Mouse (Mus musculus): ENCODE measurements at regions not wholly inside any gene's neighbourhood (a gene's known extent, or its start where the extent isn't known, plus 50 kb on each side); places are given as distances from the start of the nearest gene placed in this dataset.

DNA sequence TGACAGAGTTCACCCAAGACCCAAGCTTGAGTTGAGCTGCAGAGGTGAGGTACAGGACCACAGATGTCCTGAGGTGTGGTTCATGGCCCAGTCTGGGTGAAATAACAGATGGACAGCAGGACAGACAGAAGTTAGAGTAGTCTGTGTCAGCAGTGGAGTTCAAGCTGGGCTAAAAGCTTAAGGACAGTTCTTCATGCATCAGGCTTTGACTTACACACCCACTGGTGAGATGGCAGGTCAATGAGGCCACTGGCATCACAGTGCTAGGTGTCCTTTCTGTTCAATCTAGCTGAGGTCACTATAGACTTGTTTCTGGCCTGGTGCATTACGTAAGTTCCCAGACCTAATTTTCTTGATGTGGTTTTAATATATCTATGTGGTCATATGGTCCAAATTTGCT lies 238.9 kb upstream of the Dab2 start:
- Histone ChIP-seq H3K9ac (replicated peaks) (no peak overlapping the region), H3K27me3 (ENCODE audit: insufficient read depth, low read length) (no peaks in the 10 kb centered on the region), H3K9me3 (ENCODE audit: low read length) (no peaks in the 10 kb centered on the region), H3K27ac (ENCODE audit: low read depth) (peak overlapping the region; percentile 37), H3K4me2 (ENCODE audit: low read depth, low read length) (no peak overlapping the region), H3K36me3 (replicated peaks; ENCODE audit: insufficient read depth, low read length) (no peaks in the 10 kb centered on the region), H3K4me1 (ENCODE audit: insufficient read depth) (peaks cover 19% of the 10 kb centered on the region), H3K4me3 (ENCODE audit: low read depth, low read length) (no peak overlapping the region)
- ATAC-seq (no peak; the same call in 1 of the 2 replicates), DNase-seq (no peak)
- WGBS (ENCODE audit: insufficient replicate concordance), result 94% methylated on average over 1 of the region's 1 CpGs
- TF ChIP-seq EP300 (IDR thresholded peaks at IDR 0.05; ENCODE audit: low read depth) (no peak), CTCF (IDR thresholded peaks at IDR 0.05; ENCODE audit: low read depth) (no peak)

DNA sequence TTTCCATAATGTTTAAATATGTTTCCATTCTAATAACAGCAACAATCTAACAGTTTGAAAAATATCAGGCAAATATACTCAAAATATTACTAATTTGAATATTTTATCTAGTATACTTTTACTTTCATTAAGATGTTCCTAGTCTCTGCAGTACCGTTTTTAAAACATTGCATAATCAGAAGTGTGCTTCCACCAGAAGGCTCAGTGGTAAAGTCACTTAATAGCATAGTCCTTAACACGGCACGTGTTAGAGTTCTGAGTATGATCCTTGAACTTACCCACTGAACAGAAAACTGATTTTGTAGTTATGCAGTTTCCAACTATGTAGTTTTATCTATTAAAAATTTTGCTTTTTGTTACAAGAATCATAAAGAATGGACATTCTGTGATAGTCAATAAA lies 234.5 kb upstream of the Dab2 start:
- Histone ChIP-seq H3K27ac (ENCODE audit: low read depth) (no peak overlapping the region), H3K4me2 (ENCODE audit: low read depth, low read length) (no peak overlapping the region), H3K4me1 (ENCODE audit: insufficient read depth) (peaks cover 4% of the 10 kb centered on the region; the same call in 1 of the 2 replicates), H3K4me3 (ENCODE audit: low read depth, low read length) (no peak overlapping the region), H3K27me3 (ENCODE audit: insufficient read depth, low read length) (no peaks in the 10 kb centered on the region), H3K9me3 (ENCODE audit: low read length) (no peaks in the 10 kb centered on the region), H3K9ac (replicated peaks) (no peak overlapping the region), H3K36me3 (replicated peaks; ENCODE audit: insufficient read depth, low read length) (no peaks in the 10 kb centered on the region)
- DNase-seq (no peak), ATAC-seq (no peak)
- no peak for TF ChIP-seq EP300 (IDR thresholded peaks at IDR 0.05; ENCODE audit: low read depth)
- TF ChIP-seq CTCF (IDR thresholded peaks at IDR 0.05; ENCODE audit: low read depth), result no peak
- 65% methylated on average over 3 of the region's 3 CpGs for WGBS (ENCODE audit: insufficient replicate concordance)

GRCm38 (mm10) chr15:6067380-6067779 lies 232.2 kb upstream of the Dab2 start:
- no peak overlapping the region for H3K27ac ChIP-seq (ENCODE audit: low read depth)
- no peaks in the 10 kb centered on the region for H3K27me3 ChIP-seq (ENCODE audit: insufficient read depth, low read length)
- no peak overlapping the region for H3K9ac ChIP-seq (replicated peaks)
- H3K9me3 ChIP-seq (ENCODE audit: low read length), result no peaks in the 10 kb centered on the region
- DNase-seq, result no peak
- WGBS (ENCODE audit: insufficient replicate concordance), result 63% methylated on average over 6 of the region's 6 CpGs
- H3K36me3 ChIP-seq (replicated peaks; ENCODE audit: insufficient read depth, low read length), result no peaks in the 10 kb centered on the region
- no peaks in the 10 kb centered on the region for H3K4me1 ChIP-seq (ENCODE audit: insufficient read depth)
- peak; percentile 38; the same call in 1 of the 2 replicates for ATAC-seq
- no peak overlapping the region for H3K4me3 ChIP-seq (ENCODE audit: low read depth, low read length)
- H3K4me2 ChIP-seq (ENCODE audit: low read depth, low read length), result no peak overlapping the region
- TF ChIP-seq EP300 (IDR thresholded peaks at IDR 0.05; ENCODE audit: low read depth) (no peak; the same call in 1 of the 2 replicates), CTCF (IDR thresholded peaks at IDR 0.05; ENCODE audit: low read depth) (no peak)

- Histone ChIP-seq H3K9ac (replicated peaks) (no peak overlapping the region), H3K27me3 (ENCODE audit: insufficient read depth, low read length) (no peaks in the 10 kb centered on the region), H3K36me3 (replicated peaks; ENCODE audit: insufficient read depth, low read length) (no peaks in the 10 kb centered on the region), H3K9me3 (ENCODE audit: low read length) (no peaks in the 10 kb centered on the region), H3K4me1 (ENCODE audit: insufficient read depth) (no peaks in the 10 kb centered on the region), H3K4me2 (ENCODE audit: low read depth, low read length) (no peak overlapping the region), H3K27ac (ENCODE audit: low read depth) (no peak overlapping the region), H3K4me3 (ENCODE audit: low read depth, low read length) (no peak overlapping the region)
- DNase-seq (no peak), ATAC-seq (no peak)
- TF ChIP-seq EP300 (IDR thresholded peaks at IDR 0.05; ENCODE audit: low read depth), result no peak
- no peak for TF ChIP-seq CTCF (IDR thresholded peaks at IDR 0.05; ENCODE audit: low read depth)
- WGBS (ENCODE audit: insufficient replicate concordance), result 84% methylated on average over 8 of the region's 8 CpGs
Observed at GRCm38 (mm10) chr15:6068371-6068770, 231.2 kb upstream of the Dab2 start.

DNA sequence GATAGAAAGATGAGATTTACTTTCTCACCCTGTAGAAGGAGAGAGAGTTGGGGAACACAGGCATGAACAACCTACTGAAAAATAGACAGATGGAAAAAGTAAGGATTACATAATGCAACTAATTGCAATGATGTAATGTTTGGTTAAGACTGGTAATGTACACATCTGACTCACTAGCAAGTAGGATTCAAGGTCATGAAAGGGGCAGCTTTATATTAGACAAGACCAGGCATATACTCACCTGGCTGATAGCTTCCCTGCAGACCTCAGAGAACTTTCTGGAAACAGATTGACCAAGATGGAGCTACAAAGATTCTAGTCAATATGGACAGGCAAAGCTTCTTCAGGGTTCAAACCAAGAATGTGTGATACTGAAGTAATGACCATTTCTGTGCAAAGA lies 227.7 kb upstream of the Dab2 start:
- no peaks in the 10 kb centered on the region for H3K27me3 ChIP-seq (ENCODE audit: insufficient read depth, low read length)

GRCm38 (mm10) chr15:6072920-6073319 lies 226.7 kb upstream of the Dab2 start:
- Histone ChIP-seq H3K4me2 (ENCODE audit: low read depth, low read length) (no peak overlapping the region), H3K27ac (ENCODE audit: low read depth) (no peak overlapping the region), H3K36me3 (replicated peaks; ENCODE audit: insufficient read depth, low read length) (no peaks in the 10 kb centered on the region), H3K9me3 (ENCODE audit: low read length) (no peaks in the 10 kb centered on the region), H3K4me1 (ENCODE audit: insufficient read depth) (no peaks in the 10 kb centered on the region), H3K9ac (replicated peaks) (no peak overlapping the region), H3K4me3 (ENCODE audit: low read depth, low read length) (no peak overlapping the region), H3K27me3 (ENCODE audit: insufficient read depth, low read length) (no peaks in the 10 kb centered on the region)
- 66% methylated on average over 3 of the region's 3 CpGs for WGBS (ENCODE audit: insufficient replicate concordance)
- DNase-seq, result no peak
- ATAC-seq, result no peak
- TF ChIP-seq EP300 (IDR thresholded peaks at IDR 0.05; ENCODE audit: low read depth) (no peak), CTCF (IDR thresholded peaks at IDR 0.05; ENCODE audit: low read depth) (no peak)

More for the DNA sequence above, 227.7 kb upstream of the Dab2 start:
- TF ChIP-seq CTCF (IDR thresholded peaks at IDR 0.05; ENCODE audit: low read depth) (no peak), EP300 (IDR thresholded peaks at IDR 0.05; ENCODE audit: low read depth) (no peak)
- Histone ChIP-seq H3K4me3 (ENCODE audit: low read depth, low read length) (no peak overlapping the region), H3K36me3 (replicated peaks; ENCODE audit: insufficient read depth, low read length) (no peaks in the 10 kb centered on the region), H3K27ac (ENCODE audit: low read depth) (no peak overlapping the region), H3K9me3 (ENCODE audit: low read length) (no peaks in the 10 kb centered on the region), H3K9ac (replicated peaks) (no peak overlapping the region), H3K4me1 (ENCODE audit: insufficient read depth) (no peaks in the 10 kb centered on the region), H3K4me2 (ENCODE audit: low read depth, low read length) (no peak overlapping the region)
- DNase-seq (no peak), ATAC-seq (no peak)

All from liver, postnatal 0 days (tissue).